Mouse (Mus musculus): ENCODE data around the gene Clasp2. TPM values are rescaled to one million over a fixed set of nuclear protein-coding genes. Genes with fewer than 3 reads are reported as not detected.

Clasp2 gene
- polyA plus RNA-seq (2011; ENCODE audit: insufficient read depth, insufficient read length, low replicate concordance, missing spikeins), result 12.5 and 16.8 TPM in 2 replicates

DNA sequence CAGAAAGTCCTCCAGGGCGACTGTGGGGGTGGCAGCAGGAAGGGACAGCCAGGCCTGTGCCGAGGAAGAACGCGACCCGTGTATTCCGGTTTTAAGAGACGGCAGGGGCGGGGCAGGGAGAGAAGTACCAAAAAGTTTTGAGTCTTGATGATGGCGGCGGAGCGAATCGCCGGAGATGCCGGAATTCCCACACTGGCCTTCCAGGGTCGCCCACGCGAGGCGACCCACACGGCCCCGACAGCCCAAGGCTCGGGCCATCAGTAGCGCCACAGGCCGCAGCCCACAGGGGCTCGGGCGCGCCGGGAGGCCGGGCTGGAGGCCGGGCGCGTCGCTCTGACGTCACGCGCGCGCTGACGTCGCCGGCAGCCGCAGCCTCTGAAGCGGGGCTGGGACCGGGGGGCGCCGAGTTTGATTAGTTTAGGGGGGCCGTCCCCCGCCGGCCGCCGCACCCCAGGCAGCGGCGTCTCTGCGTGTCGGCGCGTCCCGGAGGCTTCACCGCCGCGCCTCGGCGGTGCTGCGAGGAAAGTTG, at the start of gene Clasp2:
Clasp2 (plus strand) TSS at position 366 of the 529 bp plus-strand sequence.
- peak within 1 kb of the TSS; percentile 81 for H3K27ac ChIP-seq (ENCODE audit: control insufficient read depth, insufficient read depth, low read depth, low read length, poor library complexity)
- peak within 1 kb of the TSS; percentile 88 for H3K4me3 ChIP-seq (replicated peaks; ENCODE audit: control insufficient read depth, low read depth, low read length)
- peaks cover 3% of the 10 kb centered on the region; the same call in 1 of the 2 replicates for H3K4me1 ChIP-seq (ENCODE audit: control insufficient read depth, insufficient read depth, low read length)
- TF ChIP-seq CTCF (IDR thresholded peaks at IDR 0.05; ENCODE audit: control insufficient read depth, insufficient read depth, low read length), result no peak
- TF ChIP-seq POLR2A (IDR thresholded peaks at IDR 0.05; ENCODE audit: borderline replicate concordance, control insufficient read depth, low read depth, low read length), result no peak; the same call in 1 of the 2 replicates
- WGBS, result under 1% methylated on average over 63 of the region's 63 CpGs

DNA sequence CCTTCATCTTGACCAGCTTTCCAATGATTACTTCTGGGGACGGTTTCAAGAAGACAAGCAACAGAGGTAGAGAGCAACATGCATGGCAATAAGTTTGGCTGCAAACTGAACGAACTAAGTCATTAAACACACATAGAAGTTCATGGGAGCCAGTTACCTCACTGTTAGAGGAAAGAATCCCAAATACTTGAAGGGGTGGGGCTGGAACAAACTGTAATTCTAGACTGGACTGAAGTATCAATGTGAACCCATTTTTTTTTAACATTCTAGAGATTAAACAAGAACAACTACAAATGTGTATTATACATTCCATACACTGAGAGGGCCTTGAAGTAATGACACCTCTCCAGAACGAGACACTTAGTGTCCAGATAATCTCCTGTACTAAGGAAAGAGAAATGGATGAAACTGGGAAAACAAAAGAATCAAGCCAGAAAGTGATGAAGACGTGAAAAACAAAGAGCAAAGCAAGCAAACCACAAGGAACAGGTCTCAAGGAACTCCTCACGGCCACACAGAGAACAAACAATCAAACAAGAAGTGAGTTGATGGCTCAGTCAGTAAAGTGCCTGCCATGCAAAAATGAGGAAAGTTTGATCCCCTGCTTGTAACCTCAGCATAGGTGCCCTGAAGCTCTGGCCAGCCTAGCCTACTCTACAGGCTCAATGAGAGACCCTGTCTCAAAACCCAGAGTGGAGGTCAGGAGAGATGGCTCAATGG, 39.7 kb upstream of the Clasp2 start:
- Histone ChIP-seq H3K27ac (ENCODE audit: control insufficient read depth, insufficient read depth, low read depth, low read length, poor library complexity) (no peak overlapping the region), H3K4me3 (replicated peaks; ENCODE audit: control insufficient read depth, low read depth, low read length) (no peak overlapping the region), H3K4me1 (ENCODE audit: control insufficient read depth, insufficient read depth, low read length) (peaks cover 4% of the 10 kb centered on the region)
- WGBS, result 78% methylated on average over 5 of the region's 5 CpGs
- TF ChIP-seq CTCF (IDR thresholded peaks at IDR 0.05; ENCODE audit: control insufficient read depth, insufficient read depth, low read length) (no peak), POLR2A (IDR thresholded peaks at IDR 0.05; ENCODE audit: borderline replicate concordance, control insufficient read depth, low read depth, low read length) (no peak)

- TF ChIP-seq POLR2A (IDR thresholded peaks at IDR 0.05; ENCODE audit: borderline replicate concordance, control insufficient read depth, low read depth, low read length) (no peak), CTCF (IDR thresholded peaks at IDR 0.05; ENCODE audit: control insufficient read depth, insufficient read depth, low read length) (no peak)
- Histone ChIP-seq H3K4me1 (ENCODE audit: control insufficient read depth, insufficient read depth, low read length) (peaks cover 5% of the 10 kb centered on the region), H3K27ac (ENCODE audit: control insufficient read depth, insufficient read depth, low read depth, low read length, poor library complexity) (no peak overlapping the region), H3K4me3 (replicated peaks; ENCODE audit: control insufficient read depth, low read depth, low read length) (peak overlapping the region; percentile 29)
- WGBS, result 3% methylated on average over 2 of the region's 2 CpGs
Measured at GRCm38 (mm10) chr9:113706108-113706507, 35.2 kb upstream of the Clasp2 start.

GRCm38 (mm10) chr9:113706841-113707240, 34.4 kb upstream of the Clasp2 start:
- WGBS, result 12% methylated on average over 9 of the region's 9 CpGs
- TF ChIP-seq CTCF (IDR thresholded peaks at IDR 0.05; ENCODE audit: control insufficient read depth, insufficient read depth, low read length) (no peak), POLR2A (IDR thresholded peaks at IDR 0.05; ENCODE audit: borderline replicate concordance, control insufficient read depth, low read depth, low read length) (no peak)
- peak overlapping the region; percentile 94 for H3K4me3 ChIP-seq (replicated peaks; ENCODE audit: control insufficient read depth, low read depth, low read length)
- peaks cover 5% of the 10 kb centered on the region for H3K4me1 ChIP-seq (ENCODE audit: control insufficient read depth, insufficient read depth, low read length)
- H3K27ac ChIP-seq (ENCODE audit: control insufficient read depth, insufficient read depth, low read depth, low read length, poor library complexity), result no peak overlapping the region

DNA sequence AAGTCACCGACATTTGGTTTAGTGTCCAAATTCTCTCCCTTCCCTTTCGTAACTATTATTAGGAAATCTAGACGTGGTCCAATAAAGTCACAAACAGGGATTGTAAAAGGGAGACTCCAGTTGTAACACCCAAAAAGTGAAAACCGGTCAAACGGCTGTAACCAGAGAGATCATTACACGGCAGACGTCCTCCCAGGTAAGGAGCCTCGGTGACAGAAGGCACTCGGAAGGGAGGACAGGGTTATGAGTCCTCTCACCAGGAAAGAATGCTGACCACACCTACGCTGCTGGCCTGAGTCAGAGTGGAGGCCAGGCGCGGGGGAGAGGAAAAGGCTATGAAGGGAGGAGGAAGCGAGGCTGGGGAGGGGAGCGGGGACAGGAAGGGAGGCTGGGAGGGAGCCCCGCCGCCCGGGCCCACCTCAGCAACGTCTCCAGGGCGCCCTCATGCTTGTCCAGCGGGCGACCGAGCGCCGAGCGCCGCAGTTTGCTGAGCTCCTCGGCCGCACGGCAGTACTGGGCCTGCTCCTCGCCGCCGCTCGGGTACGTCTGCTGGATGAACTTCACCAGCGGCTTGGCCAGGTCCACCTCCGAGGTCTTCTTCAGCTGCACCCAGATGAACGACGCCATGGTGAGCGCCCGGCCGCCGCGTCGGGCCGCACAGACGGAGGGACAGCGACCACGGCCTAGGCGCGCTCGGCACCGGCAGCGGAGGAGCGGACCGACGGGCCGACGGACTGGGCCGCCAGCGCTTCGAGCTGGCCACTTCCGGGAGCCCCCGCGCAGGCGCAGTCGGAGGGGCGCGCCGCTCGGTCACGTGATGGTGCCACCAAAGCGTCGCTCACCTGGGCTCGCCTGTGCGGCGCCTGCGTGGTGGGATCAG, 33.6 kb upstream of the Clasp2 start, which contains the start of gene Pdcd6ip:
Pdcd6ip (minus strand) TSS at position 779 of the 880 bp plus-strand sequence.
- Histone ChIP-seq H3K4me1 (ENCODE audit: control insufficient read depth, insufficient read depth, low read length) (peaks cover 5% of the 10 kb centered on the region), H3K4me3 (replicated peaks; ENCODE audit: control insufficient read depth, low read depth, low read length) (peak within 1 kb of the TSS; percentile 94), H3K27ac (ENCODE audit: control insufficient read depth, insufficient read depth, low read depth, low read length, poor library complexity) (peak within 1 kb of the TSS; percentile 98)
- TF ChIP-seq POLR2A (IDR thresholded peaks at IDR 0.05; ENCODE audit: borderline replicate concordance, control insufficient read depth, low read depth, low read length) (peak; percentile 89), CTCF (IDR thresholded peaks at IDR 0.05; ENCODE audit: control insufficient read depth, insufficient read depth, low read length) (no peak)
- WGBS, result under 1% methylated on average over 77 of the region's 77 CpGs

DNA sequence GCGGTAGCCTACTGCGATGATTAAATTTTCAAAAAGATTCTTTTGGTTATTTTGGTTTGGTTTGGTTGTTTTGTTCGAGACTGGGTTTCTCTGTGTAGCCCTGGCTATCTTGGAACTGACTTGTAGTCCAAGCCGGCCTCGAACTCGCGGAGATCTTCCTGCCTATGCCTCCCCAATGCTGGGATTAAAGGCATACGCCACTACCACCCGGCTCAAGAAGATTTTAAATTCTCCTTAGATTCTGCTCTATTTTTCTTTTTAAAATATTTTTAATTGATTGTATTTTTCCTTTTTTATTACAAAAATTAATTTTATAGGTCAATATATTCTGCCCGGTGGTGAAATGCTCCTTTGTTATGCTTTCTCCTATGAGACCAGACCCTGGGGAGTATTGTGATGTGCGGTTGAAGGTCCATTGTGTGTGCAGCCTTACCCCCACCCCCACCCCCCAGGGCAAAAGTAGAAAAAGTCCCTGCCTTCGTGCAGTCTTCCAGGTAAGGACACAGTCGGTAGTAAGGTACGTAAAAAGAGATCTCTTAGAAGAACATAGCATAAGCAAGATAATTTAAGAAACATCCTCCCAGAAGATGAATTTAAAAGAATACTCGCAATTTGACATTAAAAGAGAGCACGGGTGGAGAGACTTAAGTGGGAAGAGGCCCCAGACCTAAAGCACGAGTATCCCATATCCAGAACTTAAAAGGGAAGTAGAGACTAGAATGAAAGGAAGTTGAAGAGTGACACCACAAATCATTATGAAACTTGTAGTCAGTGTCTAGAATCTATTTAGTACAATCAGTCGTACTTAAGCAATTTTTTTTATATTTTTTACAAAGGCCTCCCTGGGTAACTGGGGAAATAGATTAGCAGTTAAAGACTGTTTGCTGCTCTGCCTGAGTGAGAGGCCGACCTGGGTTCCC, 32.7 kb upstream of the Clasp2 start:
- TF ChIP-seq POLR2A (IDR thresholded peaks at IDR 0.05; ENCODE audit: borderline replicate concordance, control insufficient read depth, low read depth, low read length) (no peak), CTCF (IDR thresholded peaks at IDR 0.05; ENCODE audit: control insufficient read depth, insufficient read depth, low read length) (no peak)
- WGBS, result 31% methylated on average over 19 of the region's 19 CpGs
- peak overlapping the region; percentile 94 for H3K4me3 ChIP-seq (replicated peaks; ENCODE audit: control insufficient read depth, low read depth, low read length)
- peak overlapping the region; percentile 98 for H3K27ac ChIP-seq (ENCODE audit: control insufficient read depth, insufficient read depth, low read depth, low read length, poor library complexity)
- H3K4me1 ChIP-seq (ENCODE audit: control insufficient read depth, insufficient read depth, low read length), result peaks cover 5% of the 10 kb centered on the region

DNA sequence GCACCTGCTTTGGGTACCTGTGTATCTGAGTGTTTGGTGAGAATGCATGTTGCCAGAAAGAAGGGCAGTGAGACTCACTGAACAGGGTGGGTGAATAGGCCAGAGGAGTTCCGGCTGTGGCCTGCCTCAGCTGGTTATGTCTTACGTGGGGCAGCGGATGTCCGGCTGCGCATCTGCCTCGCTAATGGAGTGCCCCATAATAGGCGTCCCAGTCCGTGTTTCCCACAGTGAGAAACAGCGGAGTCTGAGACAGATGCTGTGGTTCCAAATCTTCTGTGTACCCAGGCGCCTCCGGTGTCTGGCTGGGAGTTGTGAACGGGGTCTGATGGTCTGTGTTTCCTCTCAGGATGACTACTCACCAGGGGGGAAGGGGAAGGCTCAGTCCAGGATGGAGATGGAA, 30.4 kb upstream of the Clasp2 start:
- H3K4me3 ChIP-seq (replicated peaks; ENCODE audit: control insufficient read depth, low read depth, low read length), result no peak overlapping the region
- TF ChIP-seq POLR2A (IDR thresholded peaks at IDR 0.05; ENCODE audit: borderline replicate concordance, control insufficient read depth, low read depth, low read length) (no peak), CTCF (IDR thresholded peaks at IDR 0.05; ENCODE audit: control insufficient read depth, insufficient read depth, low read length) (no peak)
- 88% methylated on average over 12 of the region's 12 CpGs for WGBS
- H3K4me1 ChIP-seq (ENCODE audit: control insufficient read depth, insufficient read depth, low read length), result peaks cover 2% of the 10 kb centered on the region
- H3K27ac ChIP-seq (ENCODE audit: control insufficient read depth, insufficient read depth, low read depth, low read length, poor library complexity), result no peak overlapping the region
